Mouse (Mus musculus): ENCODE data around the gene Stom. TPM values are rescaled to one million over a fixed set of nuclear protein-coding genes. Genes with fewer than 3 reads are reported as not detected.

Gene Stom
- polyA plus RNA-seq, 1 experiment from 2014 or later, result 17.0 TPM

DNA sequence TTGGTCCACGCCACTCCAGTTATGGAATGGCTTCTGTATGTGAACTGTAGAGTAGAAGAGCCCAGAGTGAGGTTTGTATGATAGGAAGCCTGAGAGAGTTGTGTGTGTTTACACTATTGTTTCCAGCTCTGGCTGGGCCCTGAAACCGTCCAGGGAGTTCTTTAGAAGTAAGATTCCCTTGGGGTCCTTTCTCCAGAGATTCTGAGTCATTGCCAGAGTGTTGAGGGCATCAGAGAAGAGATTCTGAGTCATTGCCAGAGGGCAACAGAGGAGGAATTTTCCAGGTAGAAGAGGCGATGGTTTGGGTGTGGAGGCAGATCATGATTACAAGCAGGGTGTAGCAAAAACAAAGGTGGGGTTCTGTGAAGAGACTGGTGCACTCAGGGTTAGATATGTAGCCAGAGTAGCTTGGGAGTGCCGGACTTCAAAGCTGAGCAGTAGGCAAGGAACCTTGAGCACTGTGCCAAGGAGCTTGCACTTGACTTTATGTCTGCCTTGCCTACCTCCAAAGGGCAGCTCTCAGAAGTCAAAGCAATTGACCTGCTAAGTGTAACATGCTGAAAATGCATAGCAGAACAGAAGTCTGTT is 26.8 kb downstream of the Stom start:
- Histone ChIP-seq H3K36me3 (no peaks in the 10 kb centered on the region), H3K27ac (no peak overlapping the region), H3K4me1 (replicated peaks) (peaks cover 17% of the 10 kb centered on the region), H3K27me3 (ENCODE audit: insufficient read depth, poor library complexity, severe bottlenecking) (no peaks in the 10 kb centered on the region), H3K9me3 (no peaks in the 10 kb centered on the region), H3K4me3 (no peak overlapping the region)
- 82% methylated on average over 4 of the region's 4 CpGs for WGBS
- DNase-seq (ENCODE audit: low spot score), result no peak

DNA sequence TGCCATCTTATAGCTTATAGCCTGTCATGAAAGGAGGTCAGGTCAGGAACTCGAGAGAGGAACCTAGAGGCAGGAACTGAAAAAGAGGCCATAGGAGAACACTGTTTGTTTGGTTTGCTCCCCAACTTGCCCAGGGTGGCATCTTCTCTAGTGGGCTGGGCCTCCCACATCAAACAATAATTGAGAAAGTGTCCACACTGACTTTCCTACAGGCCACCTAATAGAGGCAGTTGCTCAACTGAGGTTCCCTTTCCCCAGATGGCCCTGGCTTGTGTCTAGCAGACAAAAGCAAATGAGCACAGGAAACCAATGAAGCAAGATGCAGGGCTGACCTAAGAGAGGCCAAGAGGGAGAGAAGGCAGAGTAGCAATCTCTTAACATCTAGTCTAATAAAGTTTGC is 28.6 kb downstream of the Stom start:
- no peaks in the 10 kb centered on the region for H3K27me3 ChIP-seq (ENCODE audit: insufficient read depth, poor library complexity, severe bottlenecking)
- H3K9me3 ChIP-seq, result no peaks in the 10 kb centered on the region
- no peak overlapping the region for H3K27ac ChIP-seq
- WGBS, result 77% methylated on average over 1 of the region's 1 CpGs
- no peaks in the 10 kb centered on the region for H3K36me3 ChIP-seq
- peaks cover 5% of the 10 kb centered on the region; the same call in 1 of the 2 replicates for H3K4me1 ChIP-seq (replicated peaks)
- DNase-seq (ENCODE audit: low spot score), result no peak
- H3K4me3 ChIP-seq, result no peak overlapping the region

DNA sequence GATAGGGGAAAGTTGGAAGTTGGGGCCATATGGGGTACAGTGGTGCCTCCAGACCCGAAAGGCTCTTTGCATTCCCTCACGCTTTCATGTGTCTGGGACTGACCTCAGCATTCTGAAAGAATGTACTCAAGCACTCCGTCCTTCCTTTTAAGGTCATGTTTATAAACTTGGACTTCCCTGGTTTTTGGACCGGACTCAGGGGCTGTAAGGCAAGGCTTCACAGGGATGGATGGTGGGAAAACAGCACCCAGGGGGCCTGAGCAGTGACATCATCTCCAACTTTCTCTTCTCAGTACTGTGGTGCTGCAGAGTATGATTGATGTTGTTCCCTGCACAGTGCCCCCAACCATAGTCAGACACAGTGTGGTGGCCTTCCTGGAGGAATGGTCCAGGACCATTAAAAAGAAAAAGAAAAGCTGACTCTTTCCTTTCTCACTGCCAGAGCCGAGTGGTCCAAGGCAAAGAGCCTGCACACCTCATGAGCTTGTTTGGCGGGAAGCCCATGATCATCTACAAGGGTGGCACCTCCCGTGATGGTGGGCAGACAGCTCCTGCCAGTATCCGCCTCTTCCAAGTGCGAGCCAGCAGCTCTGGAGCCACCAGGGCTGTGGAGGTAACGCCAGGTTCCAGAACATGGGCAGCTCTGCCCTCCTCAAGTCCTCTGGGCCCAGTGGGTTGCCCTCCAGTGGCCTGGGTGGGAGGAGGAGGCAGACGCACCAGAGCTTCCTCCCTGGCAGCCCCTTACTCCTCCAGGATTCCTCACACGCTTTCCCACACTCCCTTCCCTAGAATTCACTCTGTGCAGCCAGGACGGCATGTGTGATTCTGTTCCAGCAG is 34.5 kb downstream of the Stom start:
- Histone ChIP-seq H3K4me1 (replicated peaks) (peaks cover 5% of the 10 kb centered on the region; the same call in 1 of the 2 replicates), H3K27me3 (ENCODE audit: insufficient read depth, poor library complexity, severe bottlenecking) (peaks cover 4% of the 10 kb centered on the region; the same call in 1 of the 2 replicates), H3K9me3 (no peaks in the 10 kb centered on the region), H3K4me3 (no peak overlapping the region), H3K27ac (no peak overlapping the region), H3K36me3 (no peaks in the 10 kb centered on the region)
- no peak for DNase-seq (ENCODE audit: low spot score)
- WGBS, result 85% methylated on average over 13 of the region's 13 CpGs

DNA sequence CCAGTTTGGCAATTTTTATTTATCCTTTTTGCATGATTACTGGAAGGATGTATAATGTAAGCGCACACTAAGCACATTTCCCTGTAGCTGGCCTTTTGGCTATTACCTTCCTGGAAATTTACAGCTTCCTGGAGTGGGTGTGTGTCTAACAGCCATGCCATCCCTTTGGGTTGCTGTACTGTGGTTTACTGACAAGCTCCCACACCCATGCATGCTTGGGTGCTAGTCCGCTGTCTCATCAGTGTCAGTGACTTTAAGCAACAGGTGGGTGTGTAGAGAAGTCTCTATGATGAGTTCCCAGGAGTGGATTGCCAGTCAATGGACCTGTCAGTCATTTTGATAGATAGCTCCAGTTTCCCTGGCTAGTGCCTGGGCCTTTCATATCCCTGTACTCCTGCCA is 37.3 kb downstream of the Stom start:
- WGBS, result 88% methylated on average over 2 of the region's 2 CpGs
- Histone ChIP-seq H3K36me3 (no peaks in the 10 kb centered on the region), H3K4me3 (no peak overlapping the region), H3K27ac (no peak overlapping the region), H3K9me3 (no peaks in the 10 kb centered on the region), H3K4me1 (replicated peaks) (peaks cover 4% of the 10 kb centered on the region; the same call in 1 of the 2 replicates), H3K27me3 (ENCODE audit: insufficient read depth, poor library complexity, severe bottlenecking) (peaks cover 13% of the 10 kb centered on the region)
- DNase-seq (ENCODE audit: low spot score), result no peak

DNA sequence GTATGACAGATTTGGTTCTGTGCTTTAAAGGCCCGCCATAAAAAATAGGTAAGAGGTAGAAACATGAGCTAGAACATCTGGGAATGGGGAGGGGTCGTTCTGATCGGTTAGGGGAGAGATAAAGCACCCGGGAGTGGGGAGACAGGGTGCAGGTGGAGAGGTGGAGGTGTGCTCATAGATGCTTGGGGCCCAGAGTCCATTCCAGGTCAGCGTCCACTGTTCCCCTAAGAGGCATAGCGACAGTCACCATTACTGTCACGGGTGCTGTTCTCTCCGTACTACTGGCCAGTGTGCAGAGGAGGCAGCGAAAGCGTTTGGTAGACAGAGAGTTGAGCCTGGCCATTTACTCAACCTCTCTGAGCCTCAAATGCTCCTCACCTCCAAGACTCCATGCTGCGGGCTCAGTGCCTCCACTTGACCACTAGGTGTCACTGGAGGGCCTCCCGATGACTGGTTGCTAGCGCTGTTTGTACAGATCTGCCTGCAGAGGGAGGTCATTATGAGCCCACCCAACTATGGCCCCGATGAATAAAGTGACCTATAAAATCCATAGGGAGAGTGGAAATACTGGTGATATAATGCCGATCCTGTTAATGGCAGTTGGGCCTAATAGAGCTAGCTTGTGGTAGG is 39.0 kb downstream of the Stom start:
- Histone ChIP-seq H3K27ac (no peak overlapping the region), H3K9me3 (no peaks in the 10 kb centered on the region), H3K36me3 (no peaks in the 10 kb centered on the region), H3K4me1 (replicated peaks) (no peaks in the 10 kb centered on the region), H3K4me3 (no peak overlapping the region), H3K27me3 (ENCODE audit: insufficient read depth, poor library complexity, severe bottlenecking) (peaks cover 13% of the 10 kb centered on the region)
- WGBS, result 31% methylated on average over 15 of the region's 15 CpGs
- DNase-seq (ENCODE audit: low spot score), result peak; percentile 81

DNA sequence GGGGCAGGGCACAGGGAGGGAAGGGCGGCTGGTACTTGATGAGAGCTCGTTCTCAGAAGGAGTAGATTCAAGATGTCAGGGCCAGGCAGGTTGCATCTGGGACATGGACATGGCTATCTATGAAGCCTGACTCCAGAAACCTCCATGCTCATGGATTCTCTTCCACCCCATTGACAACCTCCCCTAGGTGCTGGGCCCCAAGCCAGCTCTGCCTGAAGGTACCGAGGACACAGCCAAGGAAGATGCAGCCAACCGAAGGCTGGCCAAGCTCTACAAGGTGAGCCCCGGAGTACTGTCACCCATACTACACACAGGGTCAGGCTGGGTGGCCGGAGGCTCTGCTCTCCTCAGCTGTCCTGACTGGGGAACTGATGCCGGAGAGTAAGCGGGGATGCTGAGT is 43.5 kb downstream of the Stom start:
- Histone ChIP-seq H3K4me1 (replicated peaks) (no peaks in the 10 kb centered on the region), H3K27ac (no peak overlapping the region), H3K27me3 (ENCODE audit: insufficient read depth, poor library complexity, severe bottlenecking) (peaks cover 13% of the 10 kb centered on the region), H3K4me3 (no peak overlapping the region), H3K9me3 (no peaks in the 10 kb centered on the region), H3K36me3 (no peaks in the 10 kb centered on the region)
- no peak for DNase-seq (ENCODE audit: low spot score)
- 91% methylated on average over 8 of the region's 8 CpGs for WGBS

DNA sequence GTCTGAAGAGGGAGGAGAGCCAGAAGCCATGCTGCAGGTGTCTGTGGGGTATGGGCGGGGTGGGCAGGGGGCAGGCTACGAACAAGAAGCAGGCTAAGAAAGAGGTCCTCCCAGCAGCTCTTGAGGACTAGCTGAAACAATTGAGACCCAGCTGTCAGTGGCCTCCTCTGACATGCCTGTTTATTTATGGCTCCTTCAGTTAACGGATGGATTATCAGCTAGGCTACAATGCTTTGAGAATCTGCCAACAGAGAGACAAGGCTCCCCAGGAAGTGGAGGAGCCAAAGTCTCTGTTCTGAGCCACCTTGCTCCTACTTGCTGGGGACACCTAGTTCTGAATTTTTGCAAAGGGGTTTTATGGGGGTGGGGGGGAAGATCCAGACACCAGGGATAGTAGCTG is 44.1 kb downstream of the Stom start:
- WGBS, result 66% methylated on average over 3 of the region's 3 CpGs
- Histone ChIP-seq H3K27me3 (ENCODE audit: insufficient read depth, poor library complexity, severe bottlenecking) (peaks cover 13% of the 10 kb centered on the region), H3K36me3 (no peaks in the 10 kb centered on the region), H3K9me3 (no peaks in the 10 kb centered on the region), H3K27ac (no peak overlapping the region), H3K4me1 (replicated peaks) (no peaks in the 10 kb centered on the region), H3K4me3 (no peak overlapping the region)
- no peak for DNase-seq (ENCODE audit: low spot score)

DNA sequence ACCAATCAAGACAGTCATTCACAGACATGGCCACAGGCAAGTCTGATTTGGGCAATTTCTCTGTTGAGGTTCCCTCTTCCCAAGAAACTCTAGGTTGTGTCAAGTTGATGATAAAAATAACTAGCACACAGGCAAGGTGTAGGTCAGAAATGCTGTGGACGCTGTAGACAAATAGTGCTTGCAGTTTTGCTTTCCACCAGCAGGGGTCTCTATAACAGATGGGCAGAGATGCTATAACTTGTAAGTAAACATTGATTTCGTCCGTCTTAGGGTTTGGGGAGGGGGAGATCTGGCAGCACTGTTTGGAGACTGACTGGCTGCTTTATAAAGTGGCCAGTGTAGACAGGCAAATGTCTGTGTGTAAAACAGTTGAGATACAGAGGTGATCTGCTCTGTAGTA is 44.9 kb downstream of the Stom start:
- H3K36me3 ChIP-seq, result no peaks in the 10 kb centered on the region
- DNase-seq (ENCODE audit: low spot score), result peak; percentile 45
- H3K4me1 ChIP-seq (replicated peaks), result no peaks in the 10 kb centered on the region
- no peak overlapping the region for H3K4me3 ChIP-seq
- no peaks in the 10 kb centered on the region for H3K9me3 ChIP-seq
- H3K27me3 ChIP-seq (ENCODE audit: insufficient read depth, poor library complexity, severe bottlenecking), result peaks cover 8% of the 10 kb centered on the region; the same call in 1 of the 2 replicates
- no peak overlapping the region for H3K27ac ChIP-seq
- WGBS, result 23% methylated on average over 3 of the region's 3 CpGs

DNA sequence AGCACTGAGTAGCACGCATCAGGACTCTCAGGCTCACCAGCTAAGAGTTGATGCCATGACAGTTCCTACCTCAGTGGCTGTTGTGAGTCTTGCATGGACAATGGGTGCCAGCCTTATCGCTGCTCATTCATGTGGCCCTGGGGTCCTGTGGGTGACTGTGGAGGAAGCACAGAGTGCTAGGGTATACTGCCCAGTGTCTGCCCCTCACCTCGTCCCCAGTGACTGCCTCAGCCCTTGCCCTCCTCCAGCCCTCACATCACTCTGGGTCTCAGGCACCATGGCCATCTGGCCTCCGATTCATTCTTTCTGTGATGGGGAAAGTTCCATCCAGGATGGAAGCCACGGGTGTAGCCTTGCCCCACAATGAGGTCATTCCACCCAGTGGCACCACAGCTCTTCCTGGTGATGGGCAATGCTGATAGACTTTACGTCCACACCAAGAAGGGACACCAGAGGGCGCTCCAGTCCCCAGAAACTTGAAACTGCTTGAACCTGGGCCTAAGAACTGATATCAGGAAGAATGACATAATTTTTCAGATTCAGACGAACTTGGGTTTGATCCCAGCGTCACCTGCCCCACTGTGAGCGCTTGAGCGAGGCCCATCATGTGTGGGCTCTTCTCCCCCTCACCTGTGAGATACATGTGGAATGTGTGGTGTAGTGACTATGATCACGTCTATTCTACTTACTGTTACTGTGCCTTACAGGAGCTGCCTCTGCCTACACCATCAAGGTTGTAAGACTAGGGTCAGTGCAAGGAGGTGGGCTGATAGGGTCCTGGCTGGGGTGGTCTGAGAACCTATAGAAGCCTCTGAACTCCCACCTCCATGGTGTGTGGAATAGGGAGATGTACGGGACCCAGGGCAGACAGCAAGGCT is 47.8 kb downstream of the Stom start:
- Histone ChIP-seq H3K27me3 (ENCODE audit: insufficient read depth, poor library complexity, severe bottlenecking) (peaks cover 15% of the 10 kb centered on the region), H3K27ac (no peak overlapping the region), H3K4me3 (no peak overlapping the region), H3K4me1 (replicated peaks) (no peaks in the 10 kb centered on the region), H3K36me3 (no peaks in the 10 kb centered on the region), H3K9me3 (no peaks in the 10 kb centered on the region)
- 46% methylated on average over 13 of the region's 13 CpGs for WGBS
- DNase-seq (ENCODE audit: low spot score), result peak; percentile 79

DNA sequence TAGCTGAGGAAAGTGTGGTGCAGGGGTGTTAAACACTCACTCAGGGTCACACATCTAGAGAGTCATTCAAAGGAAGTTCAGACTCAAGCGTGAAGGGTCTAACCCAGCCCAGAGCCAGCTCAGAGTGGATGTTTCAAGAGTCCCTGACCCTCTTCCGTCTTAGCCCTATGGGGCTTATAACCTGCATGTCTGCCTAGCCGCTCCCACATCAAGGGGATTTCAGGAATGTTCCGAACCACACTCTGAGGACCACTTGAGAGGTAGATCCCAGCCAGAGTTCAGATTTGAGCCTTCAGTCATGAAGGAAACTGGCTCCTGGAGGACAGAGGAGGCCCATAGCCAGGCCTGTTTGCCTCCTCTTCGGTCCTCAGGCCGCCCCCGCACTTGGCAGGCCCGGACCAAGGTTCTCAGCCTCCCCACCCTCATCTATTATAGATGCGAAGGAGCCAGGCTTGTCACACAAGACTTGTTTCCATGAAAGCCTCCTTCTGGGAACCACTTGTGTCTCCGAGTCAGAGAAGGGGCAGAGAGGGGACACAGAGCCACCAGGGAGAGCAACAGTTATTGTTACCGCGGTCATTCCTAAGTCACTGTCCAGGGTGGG is 49.7 kb downstream of the Stom start:
- WGBS, result 82% methylated on average over 12 of the region's 12 CpGs
- Histone ChIP-seq H3K36me3 (no peaks in the 10 kb centered on the region), H3K27me3 (ENCODE audit: insufficient read depth, poor library complexity, severe bottlenecking) (peaks cover 33% of the 10 kb centered on the region), H3K27ac (no peak overlapping the region), H3K4me1 (replicated peaks) (peaks cover 12% of the 10 kb centered on the region), H3K4me3 (no peak overlapping the region), H3K9me3 (no peaks in the 10 kb centered on the region)
- DNase-seq (ENCODE audit: low spot score), result no peak

DNA sequence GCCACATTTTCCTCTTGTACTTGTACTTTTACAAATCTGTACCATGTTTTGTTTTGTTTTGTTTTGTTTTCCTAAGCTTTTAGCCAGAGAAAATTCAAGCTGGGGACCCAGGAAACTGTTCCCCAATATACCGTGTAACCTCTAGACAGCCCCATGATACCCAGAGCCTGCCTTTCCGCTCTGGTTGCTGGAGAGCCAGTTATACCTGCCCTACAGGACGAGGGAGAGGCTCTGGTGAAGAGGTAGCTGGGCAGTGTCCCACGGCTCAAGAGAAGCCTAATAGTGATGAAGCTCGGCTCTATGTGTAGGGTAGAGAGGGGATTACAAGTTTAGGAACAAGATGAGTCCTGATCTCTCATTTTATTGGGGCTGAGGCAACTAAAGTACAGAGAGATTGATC is 51.6 kb downstream of the Stom start:
- no peak for DNase-seq (ENCODE audit: low spot score)
- Histone ChIP-seq H3K4me1 (replicated peaks) (peaks cover 14% of the 10 kb centered on the region), H3K4me3 (no peak overlapping the region), H3K27ac (no peak overlapping the region), H3K36me3 (no peaks in the 10 kb centered on the region), H3K9me3 (no peaks in the 10 kb centered on the region), H3K27me3 (ENCODE audit: insufficient read depth, poor library complexity, severe bottlenecking) (peaks cover 49% of the 10 kb centered on the region)
- 80% methylated on average over 5 of the region's 5 CpGs for WGBS

DNA sequence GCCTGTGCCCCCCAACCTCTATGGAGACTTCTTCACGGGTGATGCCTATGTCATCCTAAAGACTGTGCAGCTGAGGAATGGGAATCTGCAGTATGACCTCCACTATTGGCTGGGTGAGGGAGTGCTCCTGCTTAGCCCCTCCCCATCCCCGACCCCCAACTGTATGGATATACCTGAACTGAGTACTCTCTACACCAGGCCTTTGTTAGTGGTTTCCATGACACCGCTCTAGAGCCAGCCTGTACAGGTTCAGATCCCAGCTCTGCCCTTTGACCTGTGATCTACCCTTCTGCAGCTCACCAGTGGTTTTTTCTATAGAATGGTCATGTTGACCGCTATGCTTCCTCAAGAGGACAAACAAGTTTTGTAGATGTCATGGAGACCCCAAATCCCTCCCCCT is 52.8 kb downstream of the Stom start:
- Histone ChIP-seq H3K27me3 (ENCODE audit: insufficient read depth, poor library complexity, severe bottlenecking) (peaks cover 49% of the 10 kb centered on the region), H3K9me3 (no peaks in the 10 kb centered on the region), H3K27ac (no peak overlapping the region), H3K4me1 (replicated peaks) (peaks cover 14% of the 10 kb centered on the region), H3K4me3 (no peak overlapping the region), H3K36me3 (no peaks in the 10 kb centered on the region)
- WGBS, result 82% methylated on average over 4 of the region's 4 CpGs
- DNase-seq (ENCODE audit: low spot score), result no peak

Measured in hindbrain, embryonic 10.5 days (tissue).